Mouse (Mus musculus) thymus, adult 2 months (tissue): Measurements from ENCODE around the gene Gm11172. TPM values are rescaled to one million over a fixed set of nuclear protein-coding genes. Genes with fewer than 3 reads are reported as not detected.
A peak's percentile ranks its signal among the peaks of the same experiment; 100 is the strongest.

ENCODE experiments used
- DNase-seq: peaks from one replicate; pipeline ENCODE4 v3.0.0; 2021
- H3K27ac ChIP-seq: fragments of 200-500 bp; 2 replicates; pipeline ENCODE4 v1.5.1; 2012; ENCODE audit warnings: low read length, control low read depth; ENCODE audit not compliant: control insufficient read depth, insufficient read depth
- H3K27me3 ChIP-seq: fragments of 200-500 bp; 2 replicates; pipeline ENCODE4 v1.6.1; 2012; ENCODE audit warnings: mild to moderate bottlenecking, low read length, moderate library complexity, mixed read lengths; ENCODE audit not compliant: control insufficient read depth, insufficient read depth
- H3K36me3 ChIP-seq: fragments of 200-500 bp; 2 replicates; pipeline ENCODE4 v1.6.1; 2012; ENCODE audit warnings: mild to moderate bottlenecking, low read length, moderate library complexity; ENCODE audit not compliant: control insufficient read depth, insufficient read depth
- H3K4me1 ChIP-seq: fragments of 200-500 bp; replicated peaks from 2 replicates; pipeline ENCODE4 v1.6.1; 2012; ENCODE audit warnings: low read length; ENCODE audit not compliant: control insufficient read depth, insufficient read depth
- H3K4me3 ChIP-seq: fragments of 200-500 bp; 2 replicates; pipeline ENCODE4 v1.5.1; 2012; ENCODE audit warnings: mild to moderate bottlenecking, low read length, control low read depth, moderate library complexity; ENCODE audit not compliant: control insufficient read depth, insufficient read depth
- CTCF ChIP-seq: fragments of 200-500 bp; IDR thresholded peaks from 2 replicates; pipeline ENCODE4 v1.5.1; 2012; ENCODE audit warnings: mild to moderate bottlenecking, control low read depth, low read length, moderate library complexity, borderline replicate concordance; ENCODE audit not compliant: control insufficient read depth, poor library complexity, insufficient read depth; ENCODE audit errors: extremely low read depth
- POLR2A ChIP-seq: fragments of 200-500 bp; IDR thresholded peaks from 2 replicates; pipeline ENCODE4 v1.6.1; 2012; ENCODE audit warnings: mild to moderate bottlenecking, low read length, control low read depth, moderate library complexity; ENCODE audit not compliant: control insufficient read depth, poor library complexity, insufficient read depth; ENCODE audit errors: extremely low read depth
- WGBS: fragments of 180-500 bp; shearing (Covaris S2); methylation state at CpG from one replicate; pipeline ENCODE4 v1.1.7; 2018; 5-methylcytosine and 5-hydroxymethylcytosine counted together
- polyA plus RNA-seq: library from polyadenylated mRNA; depleted of rRNA; stranded (reverse); fragments of >200 nt; gene quantifications from 2 replicates; pipeline ENCODE4 v1.2.3, GENCODE M21; 2012

The Gm11172 gene
- polyA plus RNA-seq, 1 experiment = not detected

GRCm38 (mm10) chr16:10770531-10771325 is 42.0 kb upstream of the Gm11172 start:
- peak overlapping the region; percentile 75 for H3K27ac ChIP-seq
- no peaks in the 10 kb centered on the region for H3K27me3 ChIP-seq
- TF ChIP-seq CTCF = no peak
- TF ChIP-seq POLR2A = no peak
- DNase-seq = peak; percentile 44
- H3K36me3 ChIP-seq = no peaks in the 10 kb centered on the region
- 30% methylated on average over 4 of the region's 4 CpGs for WGBS
- peaks cover 65% of the 10 kb centered on the region for H3K4me1 ChIP-seq
- no peak overlapping the region for H3K4me3 ChIP-seq

DNA sequence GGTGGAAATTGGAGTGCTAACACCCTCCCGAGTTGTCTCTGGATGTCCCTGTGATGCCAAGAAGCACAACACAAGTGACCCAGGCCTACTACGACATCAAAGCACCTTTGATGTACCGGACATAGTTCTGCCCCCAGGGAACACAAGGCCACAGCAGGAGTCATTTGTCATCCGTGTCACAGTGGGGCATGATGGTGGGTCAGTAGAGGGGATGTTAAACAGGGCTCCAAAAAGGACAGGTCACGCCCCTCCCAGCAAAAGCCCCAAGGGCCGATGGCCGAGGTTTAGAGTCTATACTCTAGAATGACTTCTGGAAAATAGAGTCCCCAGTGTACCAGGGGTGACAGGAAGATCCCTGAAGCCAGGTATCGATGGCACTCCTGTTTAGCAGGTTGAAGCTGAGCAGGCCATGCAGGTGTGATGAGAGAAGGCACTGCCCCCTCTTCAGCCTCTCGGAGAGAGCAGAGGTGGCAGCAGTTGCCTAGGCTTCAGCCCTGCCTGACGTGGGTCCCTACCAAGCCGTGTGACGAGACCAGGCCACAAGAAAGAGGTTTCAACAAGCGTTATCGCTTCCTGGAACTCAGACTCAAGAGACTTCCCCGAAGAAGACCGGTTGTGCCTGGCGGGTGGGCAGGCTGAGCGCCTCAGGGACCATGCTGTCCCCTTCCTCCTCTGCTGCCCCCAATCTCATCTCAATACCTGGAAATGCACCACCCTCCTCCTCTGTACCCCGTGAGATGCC is 40.8 kb upstream of the Gm11172 start:
- Histone ChIP-seq H3K4me3 (no peak overlapping the region), H3K27me3 (no peaks in the 10 kb centered on the region), H3K27ac (peak overlapping the region; percentile 74), H3K36me3 (no peaks in the 10 kb centered on the region), H3K4me1 (peaks cover 65% of the 10 kb centered on the region)
- WGBS = 19% methylated on average over 19 of the region's 19 CpGs
- TF ChIP-seq CTCF (0 out of 2 replicates have a peak, but pooled peaks have one; percentile 13), POLR2A (no peak)
- DNase-seq = peak; percentile 80

GRCm38 (mm10) chr16:10773543-10773942 is 39.2 kb upstream of the Gm11172 start:
- TF ChIP-seq POLR2A = no peak
- TF ChIP-seq CTCF = no peak
- Histone ChIP-seq H3K4me1 (peaks cover 60% of the 10 kb centered on the region), H3K36me3 (no peaks in the 10 kb centered on the region), H3K27me3 (no peaks in the 10 kb centered on the region), H3K27ac (0 out of 2 replicates have a peak overlapping the region, but pooled peaks have one; percentile 8), H3K4me3 (no peak overlapping the region)
- no peak for DNase-seq
- 82% methylated on average over 8 of the region's 8 CpGs for WGBS

GRCm38 (mm10) chr16:10774726-10775125 is 38.0 kb upstream of the Gm11172 start:
- H3K4me1 ChIP-seq = peaks cover 48% of the 10 kb centered on the region
- no peak overlapping the region for H3K27ac ChIP-seq
- H3K36me3 ChIP-seq = no peaks in the 10 kb centered on the region
- H3K4me3 ChIP-seq = no peak overlapping the region
- 39% methylated on average over 4 of the region's 4 CpGs for WGBS
- no peaks in the 10 kb centered on the region for H3K27me3 ChIP-seq
- DNase-seq = no peak
- TF ChIP-seq CTCF (no peak), POLR2A (no peak)

- TF ChIP-seq POLR2A = no peak
- TF ChIP-seq CTCF = no peak
- no peak for DNase-seq
- no peaks in the 10 kb centered on the region for H3K36me3 ChIP-seq
- peaks cover 50% of the 10 kb centered on the region for H3K4me1 ChIP-seq
- no peak overlapping the region for H3K27ac ChIP-seq
- no peak overlapping the region for H3K4me3 ChIP-seq
- 83% methylated on average over 7 of the region's 7 CpGs for WGBS
- H3K27me3 ChIP-seq = no peaks in the 10 kb centered on the region
Observed at GRCm38 (mm10) chr16:10776322-10776721, 36.4 kb upstream of the Gm11172 start.

- TF ChIP-seq POLR2A (no peak), CTCF (no peak)
- H3K36me3 ChIP-seq = peaks cover 7% of the 10 kb centered on the region
- no peak overlapping the region for H3K27ac ChIP-seq
- no peaks in the 10 kb centered on the region for H3K27me3 ChIP-seq
- DNase-seq = no peak
- WGBS = 87% methylated on average over 5 of the region's 5 CpGs
- H3K4me3 ChIP-seq = no peak overlapping the region
- peaks cover 48% of the 10 kb centered on the region for H3K4me1 ChIP-seq
Observed at GRCm38 (mm10) chr16:10777579-10778160, 35.0 kb upstream of the Gm11172 start.
